Mouse (Mus musculus): Measurements from ENCODE around the gene Gtpbp4. TPM values are rescaled to one million over a fixed set of nuclear protein-coding genes. Genes with fewer than 3 reads are reported as not detected.
"Not testable (repeated sequence)": the region's sequence is repeated elsewhere in the genome, so short reads cannot be mapped to it uniquely, and the experiment has no call there.

The Gtpbp4 gene
- polyA plus RNA-seq, 1 experiment from 2014 or later: 51.9 TPM

DNA sequence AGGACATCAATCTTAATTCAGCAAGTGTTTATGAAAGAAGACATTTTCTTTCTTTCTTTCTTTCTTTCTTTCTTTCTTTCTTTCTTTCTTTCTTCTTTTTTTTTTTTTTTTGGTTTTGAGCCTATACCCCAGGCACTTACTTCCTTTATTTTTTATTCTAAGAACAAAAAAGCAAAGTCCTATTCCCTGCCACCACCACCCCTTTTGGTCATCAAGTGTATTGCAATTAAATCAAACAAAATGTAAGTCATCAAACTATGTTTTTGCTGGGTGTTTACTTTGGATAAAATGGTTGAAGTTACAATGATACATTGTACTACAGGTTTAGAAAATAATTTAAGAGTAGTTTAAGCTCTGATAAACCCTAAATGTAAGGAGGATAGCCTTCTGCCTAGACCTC is 23.5 kb downstream of the Gtpbp4 start:
- Histone ChIP-seq H3K9me3 (ENCODE audit: control insufficient read depth, low read length) (no peaks in the 10 kb centered on the region), H3K4me2 (ENCODE audit: low read length) (no peak overlapping the region), H3K27me3 (ENCODE audit: control insufficient read depth, insufficient read depth, low read length) (no peaks in the 10 kb centered on the region), H3K9ac (ENCODE audit: low read length) (no peak overlapping the region), H3K4me1 (ENCODE audit: control insufficient read depth in 2 of 2, insufficient read depth in 2 of 2, low read length in 2 of 2) (no peaks in the 10 kb centered on the region), H3K27ac (replicated peaks in 1 of 2; ENCODE audit: control insufficient read depth in 1 of 2, insufficient read depth in 1 of 2, low read depth in 2 of 2, low read length in 2 of 2) (no peak overlapping the region), H3K36me3 (ENCODE audit: control insufficient read depth, insufficient read depth, low read length) (peaks cover 94% of the 10 kb centered on the region), H3K4me3 (ENCODE audit: control insufficient read depth in 1 of 2, insufficient read depth in 1 of 2, low read depth in 1 of 2, low read length in 2 of 2) (no peak overlapping the region)
- ATAC-seq (ENCODE audit: insufficient number of reproducible peaks, insufficient read depth, low FRiP score, low read depth): no peak

DNA sequence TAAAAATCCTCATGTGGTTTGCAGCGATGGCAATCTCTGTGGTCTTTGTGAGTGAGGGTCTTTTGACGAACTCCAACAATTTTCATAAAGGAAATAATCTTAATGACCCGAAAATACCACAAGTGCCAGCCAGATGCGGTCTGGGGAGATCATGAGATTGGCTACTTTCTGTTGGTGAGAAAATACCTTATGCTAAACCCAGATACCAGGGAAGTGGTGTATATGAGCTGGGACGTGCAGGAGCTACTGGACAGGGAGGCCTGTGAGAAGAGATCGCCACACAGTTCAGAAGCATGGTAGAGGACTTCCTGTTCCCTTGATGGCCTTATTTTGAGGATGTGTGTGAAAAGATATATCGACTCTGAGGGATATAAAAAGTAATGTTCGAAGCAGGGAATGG is 28.1 kb downstream of the Gtpbp4 start:
- Histone ChIP-seq H3K4me3 (ENCODE audit: control insufficient read depth in 1 of 2, insufficient read depth in 1 of 2, low read depth in 1 of 2, low read length in 2 of 2) (no peak overlapping the region), H3K4me1 (ENCODE audit: control insufficient read depth in 2 of 2, insufficient read depth in 2 of 2, low read length in 2 of 2) (no peaks in the 10 kb centered on the region), H3K9me3 (ENCODE audit: control insufficient read depth, low read length) (no peaks in the 10 kb centered on the region), H3K27me3 (ENCODE audit: control insufficient read depth, insufficient read depth, low read length) (no peaks in the 10 kb centered on the region), H3K4me2 (ENCODE audit: low read length) (no peak overlapping the region), H3K9ac (ENCODE audit: low read length) (no peak overlapping the region), H3K36me3 (ENCODE audit: control insufficient read depth, insufficient read depth, low read length) (peaks cover 47% of the 10 kb centered on the region), H3K27ac (replicated peaks in 1 of 2; ENCODE audit: control insufficient read depth in 1 of 2, insufficient read depth in 1 of 2, low read depth in 2 of 2, low read length in 2 of 2) (no peak overlapping the region)
- ATAC-seq (ENCODE audit: insufficient number of reproducible peaks, insufficient read depth, low FRiP score, low read depth): no peak
- 92% methylated on average over 8 of the region's 8 CpGs for WGBS

GRCm38 (mm10) chr13:8965224-8965623 is 30.7 kb downstream of the Gtpbp4 start:
- Histone ChIP-seq H3K4me3 (ENCODE audit: control insufficient read depth in 1 of 2, insufficient read depth in 1 of 2, low read depth in 1 of 2, low read length in 2 of 2) (no peak overlapping the region), H3K27ac (replicated peaks in 1 of 2; ENCODE audit: control insufficient read depth in 1 of 2, insufficient read depth in 1 of 2, low read depth in 2 of 2, low read length in 2 of 2) (no peak overlapping the region), H3K9me3 (ENCODE audit: control insufficient read depth, low read length) (no peaks in the 10 kb centered on the region), H3K36me3 (ENCODE audit: control insufficient read depth, insufficient read depth, low read length) (peaks cover 26% of the 10 kb centered on the region), H3K27me3 (ENCODE audit: control insufficient read depth, insufficient read depth, low read length) (no peaks in the 10 kb centered on the region), H3K9ac (ENCODE audit: low read length) (no peak overlapping the region), H3K4me1 (ENCODE audit: control insufficient read depth in 2 of 2, insufficient read depth in 2 of 2, low read length in 2 of 2) (peaks cover 3 to 4% of the 10 kb centered on the region in 2 experiments; a peak in 2 of 4 replicates), H3K4me2 (ENCODE audit: low read length) (no peak overlapping the region)
- WGBS: 93% methylated on average over 5 of the region's 5 CpGs
- ATAC-seq (ENCODE audit: insufficient number of reproducible peaks, insufficient read depth, low FRiP score, low read depth): no peak

DNA sequence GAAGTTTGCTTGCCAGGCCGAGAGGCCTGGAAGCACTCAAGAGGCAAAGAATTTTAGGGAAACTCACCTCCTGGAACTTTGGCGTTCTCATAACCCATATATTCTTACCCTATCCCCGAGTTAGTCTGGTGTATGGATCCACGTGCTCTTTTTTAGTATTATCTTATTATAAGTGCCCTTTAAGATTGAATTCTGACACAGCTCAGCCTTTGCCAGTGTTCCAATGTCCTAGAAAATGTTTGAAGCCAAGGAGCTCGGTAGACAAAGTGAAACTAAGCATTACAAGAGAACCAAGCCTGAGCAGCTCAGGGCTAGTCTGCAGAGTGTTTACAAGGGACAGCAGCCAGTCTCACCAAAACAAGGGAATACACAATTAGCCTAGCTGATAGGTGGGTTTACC is 33.6 kb downstream of the Gtpbp4 start:
- H3K27ac ChIP-seq (replicated peaks in 1 of 2; ENCODE audit: control insufficient read depth in 1 of 2, insufficient read depth in 1 of 2, low read depth in 2 of 2, low read length in 2 of 2): peak overlapping the region in 1 of 2 experiments; percentile 35; a peak in 1 of 4 replicates
- whole genome bisulfite sequencing: 26% methylated on average over 5 of the region's 5 CpGs
- not testable (repeated sequence) for H3K36me3 ChIP-seq (ENCODE audit: control insufficient read depth, insufficient read depth, low read length); H3K4me1 ChIP-seq (ENCODE audit: control insufficient read depth in 2 of 2, insufficient read depth in 2 of 2, low read length in 2 of 2); H3K4me3 ChIP-seq (ENCODE audit: control insufficient read depth in 1 of 2, insufficient read depth in 1 of 2, low read depth in 1 of 2, low read length in 2 of 2); H3K27me3 ChIP-seq (ENCODE audit: control insufficient read depth, insufficient read depth, low read length); ATAC-seq (ENCODE audit: insufficient number of reproducible peaks, insufficient read depth, low FRiP score, low read depth); H3K9me3 ChIP-seq (ENCODE audit: control insufficient read depth, low read length)
- H3K9ac ChIP-seq (ENCODE audit: low read length): peak overlapping the region; percentile 36
- peak overlapping the region; percentile 39 for H3K4me2 ChIP-seq (ENCODE audit: low read length)

DNA sequence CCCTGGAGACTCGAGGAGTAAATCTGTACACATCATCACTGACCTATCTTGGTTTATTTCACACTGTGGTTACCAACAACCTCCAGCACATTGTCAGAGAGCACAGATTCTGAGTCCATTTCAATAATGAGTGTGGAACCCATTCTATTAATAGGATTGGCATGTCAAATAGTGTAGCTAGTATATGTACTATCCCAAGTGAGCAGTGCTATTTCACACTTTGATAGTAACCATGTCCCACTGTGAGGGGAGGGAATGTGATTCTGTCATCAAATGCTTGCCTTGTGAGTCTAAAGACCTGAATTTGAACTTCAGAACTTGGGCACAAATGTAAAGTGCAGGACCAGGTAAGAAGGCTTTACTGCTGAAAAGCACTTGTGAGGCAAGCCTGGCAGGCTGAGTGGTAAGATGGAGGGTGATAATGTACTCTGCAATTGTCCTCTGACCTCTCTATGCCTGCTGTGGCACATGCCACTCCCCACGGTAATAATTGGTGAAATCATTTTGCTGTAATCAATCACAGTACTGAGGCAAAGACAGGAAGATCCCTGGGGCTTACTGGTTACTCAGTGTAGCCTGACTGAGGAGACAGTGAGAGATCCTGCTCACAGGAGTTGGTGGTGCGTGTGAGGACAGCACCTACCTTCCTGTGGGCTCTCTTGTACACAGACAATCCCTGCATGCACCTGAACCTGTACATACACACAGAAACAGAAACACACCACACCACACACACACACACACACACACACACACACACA is 34.6 kb downstream of the Gtpbp4 start:
- not testable (repeated sequence) for H3K27me3 ChIP-seq (ENCODE audit: control insufficient read depth, insufficient read depth, low read length); H3K4me2 ChIP-seq (ENCODE audit: low read length); H3K4me3 ChIP-seq (ENCODE audit: control insufficient read depth in 1 of 2, insufficient read depth in 1 of 2, low read depth in 1 of 2, low read length in 2 of 2); ATAC-seq (ENCODE audit: insufficient number of reproducible peaks, insufficient read depth, low FRiP score, low read depth); H3K36me3 ChIP-seq (ENCODE audit: control insufficient read depth, insufficient read depth, low read length); H3K4me1 ChIP-seq (ENCODE audit: control insufficient read depth in 2 of 2, insufficient read depth in 2 of 2, low read length in 2 of 2); H3K9me3 ChIP-seq (ENCODE audit: control insufficient read depth, low read length); H3K9ac ChIP-seq (ENCODE audit: low read length)
- 26% methylated on average over 2 of the region's 3 CpGs for WGBS
- peak overlapping the region in 1 of 2 experiments; percentile 35; a peak in 1 of 4 replicates for H3K27ac ChIP-seq (replicated peaks in 1 of 2; ENCODE audit: control insufficient read depth in 1 of 2, insufficient read depth in 1 of 2, low read depth in 2 of 2, low read length in 2 of 2)

GRCm38 (mm10) chr13:8959554-8959953 is 36.3 kb downstream of the Gtpbp4 start:
- not testable (repeated sequence) for H3K27ac ChIP-seq (replicated peaks in 1 of 2; ENCODE audit: control insufficient read depth in 1 of 2, insufficient read depth in 1 of 2, low read depth in 2 of 2, low read length in 2 of 2); H3K4me1 ChIP-seq (ENCODE audit: control insufficient read depth in 2 of 2, insufficient read depth in 2 of 2, low read length in 2 of 2); H3K4me2 ChIP-seq (ENCODE audit: low read length); H3K4me3 ChIP-seq (ENCODE audit: control insufficient read depth in 1 of 2, insufficient read depth in 1 of 2, low read depth in 1 of 2, low read length in 2 of 2); H3K27me3 ChIP-seq (ENCODE audit: control insufficient read depth, insufficient read depth, low read length); H3K36me3 ChIP-seq (ENCODE audit: control insufficient read depth, insufficient read depth, low read length); H3K9me3 ChIP-seq (ENCODE audit: control insufficient read depth, low read length); ATAC-seq (ENCODE audit: insufficient number of reproducible peaks, insufficient read depth, low FRiP score, low read depth); H3K9ac ChIP-seq (ENCODE audit: low read length)
- WGBS: 67% methylated on average over 4 of the region's 6 CpGs

DNA sequence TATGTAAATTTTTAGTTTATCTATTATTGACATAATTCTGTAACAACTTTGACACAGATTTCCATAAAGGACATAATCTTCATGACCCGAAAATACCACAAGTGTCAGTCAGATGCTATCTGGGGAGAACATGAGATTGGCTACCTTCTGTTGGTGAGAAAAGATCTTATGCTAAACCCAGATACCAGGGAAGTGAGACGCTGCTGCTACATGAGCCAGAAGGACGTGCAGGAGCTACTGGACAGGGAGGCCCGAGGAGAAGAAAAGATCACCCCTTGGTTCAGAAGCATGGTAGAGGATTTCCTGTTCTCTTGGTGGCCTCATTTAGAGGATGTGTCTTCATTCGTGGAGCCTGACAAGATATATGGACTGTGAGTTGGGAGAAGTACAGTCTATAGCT is 36.8 kb downstream of the Gtpbp4 start:
- not testable (repeated sequence) for ATAC-seq (ENCODE audit: insufficient number of reproducible peaks, insufficient read depth, low FRiP score, low read depth); H3K9me3 ChIP-seq (ENCODE audit: control insufficient read depth, low read length); H3K4me3 ChIP-seq (ENCODE audit: control insufficient read depth in 1 of 2, insufficient read depth in 1 of 2, low read depth in 1 of 2, low read length in 2 of 2); H3K27me3 ChIP-seq (ENCODE audit: control insufficient read depth, insufficient read depth, low read length); H3K9ac ChIP-seq (ENCODE audit: low read length); H3K4me2 ChIP-seq (ENCODE audit: low read length); H3K27ac ChIP-seq (replicated peaks in 1 of 2; ENCODE audit: control insufficient read depth in 1 of 2, insufficient read depth in 1 of 2, low read depth in 2 of 2, low read length in 2 of 2); H3K4me1 ChIP-seq (ENCODE audit: control insufficient read depth in 2 of 2, insufficient read depth in 2 of 2, low read length in 2 of 2); H3K36me3 ChIP-seq (ENCODE audit: control insufficient read depth, insufficient read depth, low read length)
- 40% methylated on average over 1 of the region's 5 CpGs for WGBS

DNA sequence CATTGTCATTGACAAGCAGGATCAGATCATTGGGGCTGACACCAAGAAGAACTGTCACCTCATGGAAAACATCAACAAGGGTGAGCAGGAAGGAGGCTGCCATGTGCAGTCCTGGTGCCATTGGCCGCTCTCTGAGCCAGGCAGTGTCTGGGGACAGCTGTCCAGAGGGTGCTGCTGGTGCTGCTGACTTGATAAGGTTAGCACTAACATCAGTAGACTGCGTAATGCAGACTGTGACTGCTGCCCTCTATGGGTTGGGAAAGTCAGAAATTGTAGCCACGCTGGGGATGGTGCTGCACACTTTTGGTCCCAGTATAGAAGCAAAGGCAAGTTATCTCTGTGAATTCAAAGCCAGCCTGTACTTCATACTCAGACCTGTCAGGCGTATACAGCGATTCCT is 39.0 kb downstream of the Gtpbp4 start:
- H3K9ac ChIP-seq (ENCODE audit: low read length); H3K4me2 ChIP-seq (ENCODE audit: low read length); H3K4me1 ChIP-seq (ENCODE audit: control insufficient read depth in 2 of 2, insufficient read depth in 2 of 2, low read length in 2 of 2); H3K27me3 ChIP-seq (ENCODE audit: control insufficient read depth, insufficient read depth, low read length); H3K36me3 ChIP-seq (ENCODE audit: control insufficient read depth, insufficient read depth, low read length); H3K9me3 ChIP-seq (ENCODE audit: control insufficient read depth, low read length); H3K4me3 ChIP-seq (ENCODE audit: control insufficient read depth in 1 of 2, insufficient read depth in 1 of 2, low read depth in 1 of 2, low read length in 2 of 2); H3K27ac ChIP-seq (replicated peaks in 1 of 2; ENCODE audit: control insufficient read depth in 1 of 2, insufficient read depth in 1 of 2, low read depth in 2 of 2, low read length in 2 of 2): not testable (repeated sequence)
- 0 out of 2 replicates have a peak, but pooled peaks have one; percentile 31 for ATAC-seq (ENCODE audit: insufficient number of reproducible peaks, insufficient read depth, low FRiP score, low read depth)
- no CpG with 5 or more reads among the region's 5 CpGs for WGBS
